Mouse (Mus musculus) CH12F3 (cell line): ENCODE data around the gene Vav2.

ENCODE experiments used
- in situ Hi-C: fragments of 300-500 bp; cut with MboI; formaldehyde crosslinking; loops from 2 replicates; pipeline ENCODE4 v1.14.3; 2020; ENCODE audit warnings: low sequenced_read_pairs

Gene Vav2

GRCm38 (mm10) chr2:27411688-27412174 is 15.1 kb downstream of the Vav2 start:
- in situ Hi-C loops, result no loop called here

- in situ Hi-C loops, result no loop called here
Observed at GRCm38 (mm10) chr2:27410518-27411140, 16.2 kb downstream of the Vav2 start.

- in situ Hi-C loops, result no loop called here
Observed at GRCm38 (mm10) chr2:27408194-27408593, 18.6 kb downstream of the Vav2 start.

GRCm38 (mm10) chr2:27406928-27407327 is 19.9 kb downstream of the Vav2 start:
- in situ Hi-C loops, result no loop called here

- in situ Hi-C loops, result no loop called here
Observed at GRCm38 (mm10) chr2:27405094-27405884, 21.5 kb downstream of the Vav2 start.

DNA sequence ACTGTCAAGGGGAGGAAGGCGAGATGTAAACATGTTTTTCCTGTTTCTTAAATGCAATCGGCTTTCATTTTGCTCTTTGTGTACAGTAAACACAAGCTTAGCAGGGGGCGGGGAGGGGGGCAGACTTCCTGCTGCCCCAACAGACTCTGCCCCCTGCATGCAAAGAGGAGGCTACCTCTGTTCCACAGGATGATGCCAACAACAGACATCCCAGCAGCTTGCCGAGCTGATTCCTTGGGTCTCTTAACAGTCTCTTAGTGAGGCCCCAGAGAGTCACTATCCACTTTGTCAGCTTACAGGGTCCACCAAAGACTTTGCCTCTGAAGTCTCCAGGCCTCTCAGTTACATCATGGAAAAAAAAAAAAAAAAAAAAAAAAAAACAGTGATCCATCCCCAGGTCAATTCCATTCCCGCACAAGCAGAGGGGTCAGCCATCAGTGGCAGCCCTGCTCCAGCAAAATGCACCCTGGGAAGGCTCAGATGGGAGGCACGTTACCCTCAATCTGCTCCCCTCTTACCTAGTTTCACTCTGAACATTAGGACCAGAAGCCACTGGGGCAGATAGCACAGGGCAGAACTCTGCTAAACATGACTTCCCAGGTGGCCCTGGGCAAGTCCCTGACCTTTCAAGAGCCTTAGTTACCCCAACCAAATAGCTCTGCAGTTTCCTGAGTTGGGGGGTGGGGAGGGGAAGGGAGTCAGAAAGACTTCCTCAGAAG is 22.3 kb downstream of the Vav2 start:
- in situ Hi-C loops, result no loop called here

GRCm38 (mm10) chr2:27401544-27401943 is 25.3 kb downstream of the Vav2 start:
- in situ Hi-C loops, result no loop called here

DNA sequence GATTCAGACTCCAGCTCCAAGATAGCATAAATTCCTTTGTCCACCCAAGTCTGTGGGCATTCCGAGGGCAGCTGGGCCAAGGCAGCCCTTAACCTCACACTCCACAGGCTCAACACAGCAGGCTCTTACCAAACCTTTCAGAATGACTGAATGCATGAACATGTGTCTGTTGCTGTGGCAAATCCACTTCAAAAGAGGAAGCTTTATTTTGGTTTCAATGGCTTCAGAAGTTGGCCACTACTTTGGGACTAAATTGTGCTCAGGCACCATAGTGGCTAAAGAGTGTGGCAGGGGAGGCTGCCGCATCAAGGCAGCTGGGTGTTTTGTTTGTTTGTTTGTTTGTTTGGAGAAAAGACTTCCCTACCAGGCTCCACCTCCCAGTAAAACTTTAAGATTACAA is 26.8 kb downstream of the Vav2 start:
- in situ Hi-C loops, result no loop called here

GRCm38 (mm10) chr2:27396656-27397440 is 30.0 kb downstream of the Vav2 start:
- in situ Hi-C loops, result no loop called here

- in situ Hi-C loops, result no loop called here
Observed at GRCm38 (mm10) chr2:27394158-27394832, 32.5 kb downstream of the Vav2 start.

DNA sequence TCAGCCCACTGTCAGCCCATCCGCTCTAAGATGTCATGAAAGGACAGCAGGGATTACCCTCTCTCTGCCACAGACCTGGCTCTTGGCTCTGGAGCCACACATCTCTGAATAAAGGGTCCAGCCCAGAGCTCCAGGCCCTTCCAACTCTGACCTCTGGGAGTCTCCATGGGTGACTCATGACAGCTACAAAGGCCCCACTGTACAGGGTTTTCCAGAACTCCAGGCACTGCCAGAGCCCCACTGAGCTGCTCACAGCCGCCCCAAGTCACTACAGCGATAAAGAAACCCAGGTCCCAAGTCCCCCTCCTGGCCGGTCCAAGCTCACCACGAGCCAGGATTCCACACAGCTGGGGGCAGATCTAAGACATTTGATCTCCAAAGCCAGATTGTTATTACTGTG is 34.6 kb downstream of the Vav2 start:
- in situ Hi-C loops, result no loop called here

DNA sequence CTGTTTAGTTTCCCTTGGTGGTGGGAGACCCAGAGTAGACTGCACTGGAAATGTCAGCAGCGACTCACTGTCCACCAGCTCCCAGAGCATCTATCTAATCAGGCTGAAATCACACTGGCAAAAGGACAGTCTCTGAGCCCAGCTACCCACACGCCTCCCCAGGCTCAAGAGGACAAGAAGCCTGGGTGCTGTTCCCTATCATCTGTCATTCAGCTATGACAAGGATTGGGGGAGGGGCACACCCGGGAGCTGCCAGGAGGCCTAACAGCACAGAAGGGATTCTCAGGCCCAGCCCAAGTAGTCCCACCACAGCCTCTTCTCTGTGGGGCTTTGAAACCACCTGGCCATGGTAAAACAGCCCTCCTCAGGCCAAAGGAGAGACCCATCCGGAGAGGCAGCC is 36.1 kb downstream of the Vav2 start:
- in situ Hi-C loops, result no loop called here

- in situ Hi-C loops, result no loop called here
Observed at GRCm38 (mm10) chr2:27390325-27390724, 36.5 kb downstream of the Vav2 start.

DNA sequence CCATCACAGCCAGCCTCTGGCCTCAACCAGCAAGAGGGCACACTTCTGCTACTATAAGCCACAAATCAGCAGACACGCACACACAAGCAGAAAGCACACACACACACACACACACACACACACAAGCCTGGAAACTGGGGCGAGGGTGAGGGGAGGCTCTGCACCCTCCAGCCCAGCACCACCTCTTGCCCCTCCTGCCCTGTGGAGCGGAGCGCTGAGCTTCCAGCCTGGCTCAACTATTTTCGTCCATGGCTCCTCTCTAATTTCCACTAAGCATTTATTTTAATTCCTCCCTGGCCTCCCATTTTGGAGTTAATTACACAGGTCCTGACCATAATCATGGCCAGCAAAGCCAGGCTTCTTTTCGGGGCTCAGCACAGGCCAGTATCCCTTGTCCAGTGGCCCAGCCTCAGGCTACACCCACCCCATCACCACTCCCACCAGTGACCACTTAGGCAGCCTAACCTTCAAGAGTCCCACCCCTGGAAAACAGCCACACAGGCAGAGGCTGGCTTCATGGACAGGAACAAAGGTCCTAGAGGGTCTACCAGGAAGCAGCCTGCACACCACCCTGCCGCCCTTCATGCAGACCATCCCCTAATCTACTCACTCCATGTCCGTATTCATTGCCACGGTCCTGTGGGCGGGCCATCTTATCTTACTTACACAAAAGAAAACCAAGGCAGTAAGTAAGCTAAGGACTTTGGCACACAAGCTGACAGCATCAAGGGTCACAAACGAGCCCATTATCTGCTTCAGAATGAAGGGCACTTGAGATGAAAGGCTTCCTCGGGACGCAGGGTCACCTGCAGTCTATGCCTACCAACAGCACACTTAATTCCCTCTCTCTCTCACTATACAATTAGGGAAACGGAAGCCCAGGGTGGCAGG is 37.3 kb downstream of the Vav2 start:
- in situ Hi-C loops, result no loop called here

DNA sequence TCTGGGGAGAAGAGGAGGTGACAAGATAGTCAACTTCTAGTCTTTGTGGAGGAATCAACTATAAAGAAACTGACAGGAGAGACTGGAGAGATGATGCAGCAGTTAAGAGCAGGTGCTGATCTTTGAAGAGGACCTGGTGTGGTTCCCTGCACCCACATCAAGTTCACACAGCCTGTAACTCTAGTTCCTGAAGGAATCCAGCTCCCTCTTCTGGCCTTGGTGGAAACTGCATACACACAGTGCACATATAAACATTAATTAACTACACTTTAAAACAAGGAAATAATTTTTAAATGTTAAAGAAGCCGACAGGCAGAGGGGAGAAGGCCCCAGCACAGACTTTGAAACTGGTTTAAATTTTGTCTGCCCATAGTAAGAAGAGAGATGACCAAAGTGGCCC is 39.6 kb downstream of the Vav2 start:
- in situ Hi-C loops, result no loop called here

GRCm38 (mm10) chr2:27381698-27382097 is 45.1 kb downstream of the Vav2 start:
- in situ Hi-C loops, result no loop called here

- in situ Hi-C loops, result no loop called here
Observed at GRCm38 (mm10) chr2:27381254-27381653, 45.6 kb downstream of the Vav2 start.

DNA sequence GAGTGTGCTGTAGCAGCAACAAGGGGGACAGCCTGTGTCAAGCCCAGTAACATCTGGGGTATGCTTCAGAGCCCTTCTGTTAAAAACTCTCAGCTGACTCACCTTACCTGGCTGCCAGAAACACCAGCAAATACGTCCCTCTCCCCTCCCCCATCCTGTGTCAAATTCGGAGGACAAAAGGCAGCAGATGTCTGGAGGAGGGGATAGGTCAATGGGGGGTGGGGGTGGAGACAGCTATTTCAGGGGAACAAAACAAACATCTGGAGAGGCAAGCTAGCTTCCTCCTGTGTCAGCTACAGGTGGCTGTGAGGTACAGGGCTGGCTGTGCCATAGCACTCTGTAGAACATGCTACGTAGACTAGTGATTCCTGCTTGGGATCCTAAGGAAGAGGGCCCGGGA is 49.0 kb downstream of the Vav2 start:
- in situ Hi-C loops, result no loop called here

- in situ Hi-C loops, result no loop called here
Observed at GRCm38 (mm10) chr2:27377164-27377563, 49.7 kb downstream of the Vav2 start.
